Mouse (Mus musculus) heart, embryonic 12.5 days (tissue): ENCODE measurements around the gene Sgcb. TPM values are rescaled to one million over a fixed set of nuclear protein-coding genes. Genes with fewer than 3 reads are reported as not detected.

ENCODE experiments used
- polyA plus RNA-seq: library from polyadenylated mRNA; unstranded; fragments of >200 nt; fragmentation: Nextera tagmentation; extraction: Ambion mirVana; gene quantifications from 2 replicates; pipeline ENCODE4 v1.2.1, GENCODE M21; 2016

Sgcb gene
- polyA plus RNA-seq, 1 experiment from 2014 or later = 26.8 TPM

Other genes starting within 250 kb of the Sgcb start
- not detected in 2 replicates for gene Cwh43, start 241.7 kb downstream of the Sgcb start, polyA plus RNA-seq
- 21.3 and 23.5 TPM in 2 replicates for gene Dcun1d4, start 166.8 kb downstream of the Sgcb start, polyA plus RNA-seq
- not detected in 2 replicates for gene Lrrc66, start 15.3 kb downstream of the Sgcb start, polyA plus RNA-seq
- gene Spata18, start 3.6 kb upstream of the Sgcb start, polyA plus RNA-seq = 0.13 and 0.17 TPM in 2 replicates